Mouse (Mus musculus) E14TG2a.4 (cell line): ENCODE measurements around the gene Ptprcap.

Experiments used
- CTCF ChIP-seq: conservative IDR thresholded peaks from 2 replicates; pipeline ENCODE4 v1.5.1; 2014; ENCODE audit warnings: low read length
- NANOG ChIP-seq: IDR thresholded peaks from 2 replicates; pipeline ENCODE4 v1.6.1; 2014; ENCODE audit warnings: borderline replicate concordance, low read length, mixed read lengths

DNA sequence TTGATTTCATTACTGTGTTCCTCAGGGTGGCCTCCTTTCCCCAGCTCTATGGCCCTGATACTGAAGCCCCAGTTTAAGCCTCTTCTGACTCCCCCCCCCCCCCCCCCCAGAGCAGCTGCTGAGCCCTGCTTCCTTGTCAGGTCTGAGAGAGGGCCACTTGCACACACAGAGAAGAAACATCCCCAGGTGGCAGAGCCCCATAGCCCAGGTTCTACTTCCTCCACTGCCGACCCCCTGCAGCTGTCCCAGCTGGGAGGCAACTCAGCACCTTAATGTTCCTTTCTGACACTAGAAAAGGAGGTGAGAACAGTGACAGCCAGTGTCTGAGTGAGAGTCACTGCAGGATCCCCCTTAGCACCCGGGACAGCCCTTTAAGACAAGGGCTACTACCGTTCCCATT lies 49.6 kb upstream of the Ptprcap start:
- no peak for TF ChIP-seq CTCF
- TF ChIP-seq NANOG, result no peak
